Comparison of ENCODE assay signal across 26 mouse cellular contexts in genomic region chr9:73295287-73295686, GRCm38 (mm10).
DNase-seq lines count a peak whose midpoint lies in the region; ATAC-seq and TF ChIP-seq lines count a peak whose summit lies in the region.
"Had no signal": no experiment of that assay in that cellular context is flagged by ENCODE, and none has a peak within 500 bp of the region (broad histone marks: within the 10 kb centered on the region; RNA-seq: fewer than 3 reads in every experiment).

No protein-coding gene starts in this region.

- no peak overlapping the region for H3K9ac ChIP-seq in lung, embryonic 14.5 days
- H3K9ac ChIP-seq in lung, postnatal 0 days (replicated peaks; ENCODE audit: low read depth): no peak overlapping the region
- H3K9ac ChIP-seq: forebrain, embryonic 13.5 days; forebrain, postnatal 0 days; heart, embryonic 12.5 days; heart, embryonic 15.5 days; hindbrain, embryonic 13.5 days had no signal

- no peaks in the 10 kb centered on the region for H3K36me3 ChIP-seq in lung, embryonic 14.5 days (ENCODE audit: insufficient read depth)
- no peaks in the 10 kb centered on the region for H3K36me3 ChIP-seq in lung, postnatal 0 days (ENCODE audit: insufficient read depth, low read length)
- H3K36me3 ChIP-seq: forebrain, embryonic 10.5 days; G1E; heart, embryonic 12.5 days; heart, embryonic 15.5 days; hindbrain, embryonic 10.5 days; hindbrain, embryonic 13.5 days had no signal

- TF ChIP-seq EP300 in lung, postnatal 0 days (IDR thresholded peaks at IDR 0.05): peak; percentile 31; the same call in 1 of the 2 replicates

- H3K27me3 ChIP-seq in lung, embryonic 14.5 days (ENCODE audit: insufficient read depth, low read length): no peaks in the 10 kb centered on the region
- H3K27me3 ChIP-seq in lung, postnatal 0 days (replicated peaks; ENCODE audit: insufficient read depth, low read length): no peaks in the 10 kb centered on the region
- H3K27me3 ChIP-seq: forebrain, embryonic 13.5 days; heart, embryonic 12.5 days; heart, embryonic 15.5 days; hindbrain, embryonic 13.5 days; Patski had no signal

- H3K9me3 ChIP-seq in lung, embryonic 14.5 days (ENCODE audit: low read depth, low read length): no peaks in the 10 kb centered on the region
- no peaks in the 10 kb centered on the region for H3K9me3 ChIP-seq in lung, postnatal 0 days (ENCODE audit: low read length)
- H3K9me3 ChIP-seq: forebrain, embryonic 10.5 days; forebrain, embryonic 13.5 days; G1E; heart, embryonic 12.5 days; heart, embryonic 15.5 days; hindbrain, embryonic 10.5 days; hindbrain, embryonic 13.5 days had no signal

- H3K4me1 ChIP-seq in lung, embryonic 14.5 days (ENCODE audit: insufficient read depth): no peaks in the 10 kb centered on the region
- H3K4me1 ChIP-seq in lung, postnatal 0 days (ENCODE audit: insufficient read depth, low read depth, low read length): no peaks in the 10 kb centered on the region
- H3K4me1 ChIP-seq: forebrain, embryonic 10.5 days; forebrain, embryonic 13.5 days; heart, embryonic 12.5 days; heart, embryonic 15.5 days; hindbrain, embryonic 10.5 days; hindbrain, embryonic 13.5 days had no signal

- no peak overlapping the region for H3K4me2 ChIP-seq in lung, embryonic 14.5 days
- H3K4me2 ChIP-seq in lung, postnatal 0 days (replicated peaks; ENCODE audit: low read depth, low read length): no peak overlapping the region
- H3K4me2 ChIP-seq: forebrain, embryonic 13.5 days; heart, embryonic 12.5 days; heart, embryonic 15.5 days; hindbrain, embryonic 13.5 days had no signal

- no peak; the same call in 1 of the 2 replicates for ATAC-seq in lung, embryonic 14.5 days (ENCODE audit: insufficient read depth)
- peak; percentile 86 for ATAC-seq in lung, postnatal 0 days
- ATAC-seq: forebrain, embryonic 13.5 days; forebrain, postnatal 0 days; hindbrain, embryonic 16.5 days; Patski had no signal

- H3K4me3 ChIP-seq in lung, embryonic 14.5 days (ENCODE audit: low read depth, low read length): no peak overlapping the region
- no peak overlapping the region for H3K4me3 ChIP-seq in lung, postnatal 0 days (ENCODE audit: low read depth, low read length)
- H3K4me3 ChIP-seq: forebrain, embryonic 10.5 days; forebrain, embryonic 13.5 days; heart, embryonic 12.5 days; heart, embryonic 15.5 days; hindbrain, embryonic 10.5 days; hindbrain, embryonic 13.5 days had no signal

- peak; percentile 30 to 31 for DNase-seq in lung, adult 18-20 months
- no peak for DNase-seq in lung, postnatal 14 days
- DNase-seq in lung, embryonic 14.5 days: peak; percentile 15
- DNase-seq in lung, postnatal 0 days (ENCODE audit: low spot score): peak; percentile 47
- DNase-seq in lung, postnatal 36 days: peak; percentile 32
- no peak for DNase-seq in frontal cortex, postnatal 14 days (ENCODE audit: low spot score in 2 of 2)
- DNase-seq in adrenal gland, postnatal 14 days: no peak
- DNase-seq: adrenal gland, postnatal 10 days; B cell, adult 2 months; cerebellum, adult 11 months; cerebellum, adult 9-10 months; cerebellum, postnatal 14 days; forebrain, postnatal 0 days; gastrocnemius, postnatal 10 days; gastrocnemius, postnatal 36 days; heart, postnatal 10 days; heart, postnatal 36 days had no signal

- no peak for TF ChIP-seq CTCF in lung, embryonic 14.5 days (IDR thresholded peaks at IDR 0.05; ENCODE audit: low read depth)
- no peak for TF ChIP-seq CTCF in lung, postnatal 0 days (IDR thresholded peaks at IDR 0.05)

- 70% methylated on average over 6 of the region's 6 CpGs for WGBS in lung, embryonic 14.5 days
- WGBS in lung, postnatal 0 days: 53% methylated on average over 6 of the region's 6 CpGs

- no peak overlapping the region for H3K27ac ChIP-seq in lung, embryonic 14.5 days (ENCODE audit: low read depth)
- no peak overlapping the region for H3K27ac ChIP-seq in lung, postnatal 0 days (ENCODE audit: low read length)
- H3K27ac ChIP-seq: forebrain, embryonic 10.5 days; forebrain, embryonic 13.5 days; heart, embryonic 15.5 days; hindbrain, embryonic 10.5 days; hindbrain, embryonic 13.5 days had no signal

Comparison
In these comparisons a context has a peak if more than half of its experiments do, and no peak if none do; other contexts are left out.
1. DNase-seq: peak in lung, adult 18-20 months (2 of 2), lung, embryonic 14.5 days (single experiment), lung, postnatal 0 days (single experiment) and lung, postnatal 36 days (single experiment); none in lung, postnatal 14 days (single experiment), frontal cortex, postnatal 14 days (0 of 2) and adrenal gland, postnatal 14 days (single experiment).